Mouse (Mus musculus) megakaryocyte, embryonic 14.5 days (primary cell): ENCODE measurements around the gene Inpp4a. TPM values are rescaled to one million over a fixed set of nuclear protein-coding genes. Genes with fewer than 3 reads are reported as not detected.

Experiments
- H3K27me3 ChIP-seq: replicated peaks from 2 replicates; pipeline ENCODE3; 2012; ENCODE audit warnings: inconsistent platforms
- H3K36me3 ChIP-seq: replicated peaks from 2 replicates; pipeline ENCODE3; 2012; ENCODE audit warnings: low read length, inconsistent platforms, mixed read lengths
- H3K4me1 ChIP-seq: 2 replicates; pipeline ENCODE4 v1.6.1; 2012; ENCODE audit warnings: inconsistent platforms
- H3K4me3 ChIP-seq: replicated peaks from 2 replicates; pipeline ENCODE3; 2012; ENCODE audit warnings: moderate library complexity, mild to moderate bottlenecking, inconsistent platforms
- H3K9me3 ChIP-seq: 2 replicates; pipeline ENCODE4 v1.6.1; 2012; ENCODE audit warnings: inconsistent platforms
- FLI1 ChIP-seq: IDR thresholded peaks from 2 replicates; pipeline ENCODE4 v1.6.1; 2012; ENCODE audit warnings: low read length, inconsistent platforms, mixed read lengths
- GATA1 ChIP-seq: IDR thresholded peaks from 3 replicates; pipeline ENCODE4 v1.6.1; 2012; ENCODE audit warnings: mixed read lengths, low read length, inconsistent platforms, borderline replicate concordance
- polyA plus RNA-seq: library from polyadenylated mRNA; stranded (reverse); fragments of >175 nt; gene quantifications from 2 replicates; pipeline ENCODE4 v1.2.3, GENCODE M21; 2012; ENCODE audit warnings: low replicate concordance; ENCODE audit not compliant: insufficient read depth

The Inpp4a gene
- polyA plus RNA-seq, 1 experiment, result 7.7 TPM

DNA sequence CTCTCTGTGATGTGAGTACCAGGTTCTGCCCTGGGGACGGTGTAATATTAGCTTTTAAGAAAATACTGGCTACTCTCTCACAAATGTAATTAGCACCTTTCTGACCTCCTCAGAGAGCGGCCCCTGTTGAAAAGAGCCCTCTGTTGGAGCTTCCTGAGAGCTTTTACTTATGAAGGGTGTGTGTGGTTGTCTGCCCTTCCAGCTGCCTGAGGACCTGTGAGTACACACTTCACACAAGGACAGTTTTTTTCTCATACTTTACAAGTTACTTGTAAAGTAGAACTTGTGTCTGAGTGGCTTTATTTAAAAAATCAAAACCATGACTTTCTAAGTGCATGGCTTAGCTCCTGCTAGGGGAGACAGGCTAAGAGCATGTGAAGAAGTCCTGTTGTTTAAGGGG, 37.1 kb downstream of the Inpp4a start:
- H3K4me3 ChIP-seq, result no peak overlapping the region
- peaks cover 79% of the 10 kb centered on the region for H3K4me1 ChIP-seq
- H3K36me3 ChIP-seq, result peaks cover 15% of the 10 kb centered on the region
- H3K9me3 ChIP-seq, result no peaks in the 10 kb centered on the region
- TF ChIP-seq GATA1, result no peak
- TF ChIP-seq FLI1, result no peak
- no peaks in the 10 kb centered on the region for H3K27me3 ChIP-seq

DNA sequence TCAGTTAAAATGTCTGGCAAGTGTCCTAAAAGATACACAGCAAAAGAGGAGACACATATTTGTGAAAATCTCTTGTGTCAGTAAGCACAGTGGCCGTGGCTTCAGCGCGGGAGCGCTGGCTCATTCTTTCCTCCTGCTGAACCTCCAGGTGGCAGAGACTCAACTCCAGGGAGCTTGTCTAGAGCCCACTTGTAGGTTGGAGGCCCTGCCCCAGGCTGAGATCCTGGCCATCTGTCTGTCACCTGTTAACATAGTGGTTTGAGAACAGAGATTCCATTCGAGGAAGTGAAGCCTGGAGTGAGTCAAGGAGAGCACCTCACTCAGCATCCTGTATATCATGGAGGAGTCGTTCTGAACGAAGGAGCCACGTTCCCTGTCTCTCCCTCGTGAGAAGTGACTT, 37.6 kb downstream of the Inpp4a start:
- TF ChIP-seq FLI1, result no peak
- no peak for TF ChIP-seq GATA1
- H3K27me3 ChIP-seq, result no peaks in the 10 kb centered on the region

GRCm38 (mm10) chr1:37339144-37339543, 39.5 kb downstream of the Inpp4a start:
- Histone ChIP-seq H3K4me1 (peaks cover 78% of the 10 kb centered on the region), H3K27me3 (no peaks in the 10 kb centered on the region)

More for the DNA sequence above, 37.6 kb downstream of the Inpp4a start:
- Histone ChIP-seq H3K4me1 (peaks cover 78% of the 10 kb centered on the region), H3K36me3 (peaks cover 16% of the 10 kb centered on the region), H3K4me3 (no peak overlapping the region), H3K9me3 (no peaks in the 10 kb centered on the region)

GRCm38 (mm10) chr1:37341347-37341746, 41.7 kb downstream of the Inpp4a start:
- peaks cover 75% of the 10 kb centered on the region for H3K4me1 ChIP-seq
- H3K4me3 ChIP-seq, result no peak overlapping the region
- H3K27me3 ChIP-seq, result peaks cover 4% of the 10 kb centered on the region
- no peak for TF ChIP-seq FLI1
- TF ChIP-seq GATA1, result no peak
- no peaks in the 10 kb centered on the region for H3K9me3 ChIP-seq
- peaks cover 14% of the 10 kb centered on the region for H3K36me3 ChIP-seq

More at GRCm38 (mm10) chr1:37339144-37339543, 39.5 kb downstream of the Inpp4a start:
- Histone ChIP-seq H3K9me3 (no peaks in the 10 kb centered on the region), H3K36me3 (peaks cover 16% of the 10 kb centered on the region), H3K4me3 (no peak overlapping the region)
- TF ChIP-seq GATA1 (no peak), FLI1 (no peak)

DNA sequence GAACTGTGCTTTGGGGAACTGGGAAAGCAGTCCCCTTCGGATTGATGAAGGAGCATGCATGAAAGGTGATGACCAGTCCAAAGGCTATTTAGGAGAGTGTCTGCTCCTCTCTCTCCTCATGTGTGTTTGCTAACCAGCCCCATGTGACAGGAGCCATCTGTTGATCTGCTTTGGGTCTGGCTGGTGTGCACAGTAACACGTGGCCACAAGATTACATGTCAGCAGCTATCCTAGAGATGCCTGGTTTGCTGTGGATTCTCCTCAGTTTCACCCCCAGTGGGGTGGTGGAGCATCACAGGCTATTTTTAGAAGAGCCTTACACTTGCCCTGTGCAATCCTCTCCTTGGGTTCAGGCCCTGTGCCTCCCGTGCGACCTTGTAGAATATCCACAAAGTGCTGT, 42.2 kb downstream of the Inpp4a start:
- H3K4me1 ChIP-seq, result peaks cover 75% of the 10 kb centered on the region
- H3K27me3 ChIP-seq, result peaks cover 4% of the 10 kb centered on the region
- TF ChIP-seq GATA1 (no peak), FLI1 (no peak)
- no peaks in the 10 kb centered on the region for H3K9me3 ChIP-seq
- peaks cover 15% of the 10 kb centered on the region for H3K36me3 ChIP-seq
- no peak overlapping the region for H3K4me3 ChIP-seq

DNA sequence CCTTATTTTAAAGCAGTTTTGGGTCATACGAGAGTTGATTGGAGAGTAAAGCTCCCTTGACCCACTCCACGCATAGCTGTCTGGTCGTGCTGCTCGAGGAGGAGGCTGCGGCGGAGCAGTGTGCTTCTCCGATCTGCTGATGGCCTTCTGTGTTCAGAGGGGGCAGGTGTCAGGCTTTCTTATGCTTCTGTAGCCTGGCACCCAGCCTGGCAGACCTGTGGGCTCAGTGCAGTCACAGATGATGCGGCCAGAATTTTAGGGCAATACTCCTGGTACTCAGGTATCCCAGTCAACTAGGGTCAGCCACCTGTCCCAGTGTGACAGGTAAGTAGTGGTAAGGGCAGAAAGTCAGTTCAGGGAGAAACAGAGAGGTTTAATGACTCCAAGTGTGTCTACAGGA, 42.9 kb downstream of the Inpp4a start:
- H3K27me3 ChIP-seq, result peaks cover 7% of the 10 kb centered on the region
- peaks cover 75% of the 10 kb centered on the region for H3K4me1 ChIP-seq
- peaks cover 15% of the 10 kb centered on the region for H3K36me3 ChIP-seq
- H3K9me3 ChIP-seq, result no peaks in the 10 kb centered on the region
- TF ChIP-seq FLI1, result no peak
- no peak overlapping the region for H3K4me3 ChIP-seq

- Histone ChIP-seq H3K4me1 (peaks cover 71% of the 10 kb centered on the region), H3K9me3 (no peaks in the 10 kb centered on the region), H3K27me3 (peaks cover 7% of the 10 kb centered on the region), H3K4me3 (no peak overlapping the region), H3K36me3 (peaks cover 13% of the 10 kb centered on the region)
- TF ChIP-seq FLI1, result no peak
- no peak for TF ChIP-seq GATA1
These were observed 43.6 kb downstream of the Inpp4a start for GRCm38 (mm10) chr1:37343265-37343664.

GRCm38 (mm10) chr1:37344223-37344916, 44.7 kb downstream of the Inpp4a start:
- H3K36me3 ChIP-seq, result peaks cover 17% of the 10 kb centered on the region
- H3K27me3 ChIP-seq, result peaks cover 9% of the 10 kb centered on the region
- H3K9me3 ChIP-seq, result no peaks in the 10 kb centered on the region
- peak overlapping the region; percentile 84 for H3K4me3 ChIP-seq
- H3K4me1 ChIP-seq, result peaks cover 71% of the 10 kb centered on the region
- TF ChIP-seq FLI1, result no peak
- TF ChIP-seq GATA1, result no peak

DNA sequence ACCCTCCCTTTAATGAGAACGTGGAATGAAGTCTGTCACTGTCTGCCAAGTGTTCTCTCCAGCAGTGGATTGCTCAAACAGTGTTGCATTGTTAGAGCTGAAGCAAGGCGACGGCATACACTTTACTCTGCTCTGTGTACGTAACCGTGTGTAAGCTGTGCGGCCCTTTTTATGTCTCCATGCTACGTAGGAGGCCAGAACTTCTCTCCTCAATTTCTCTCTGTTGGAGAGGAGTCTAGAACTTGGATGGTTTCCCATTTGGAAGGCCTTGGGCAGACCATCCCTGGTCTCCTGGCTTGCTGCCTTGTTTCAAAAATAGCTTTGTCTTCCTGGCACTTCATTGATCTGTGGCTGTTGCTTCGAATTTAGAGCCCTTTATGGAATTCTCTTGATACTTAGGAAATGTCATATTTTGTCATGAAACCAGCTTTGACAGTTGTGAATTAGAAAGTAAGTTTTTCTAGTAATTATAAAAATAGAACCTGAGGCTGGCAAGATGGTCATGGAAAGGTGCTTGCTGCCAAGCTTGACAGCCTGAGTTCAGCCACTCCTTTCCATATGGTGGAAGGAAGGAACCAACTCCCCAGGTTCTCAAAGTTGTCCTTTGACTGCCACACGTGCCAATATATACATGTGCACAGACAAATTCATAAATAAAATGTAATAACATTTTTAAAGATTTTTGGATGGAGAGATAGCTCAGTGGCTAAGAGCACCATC, 47.9 kb downstream of the Inpp4a start:
- H3K27me3 ChIP-seq, result peaks cover 11% of the 10 kb centered on the region
- no peak overlapping the region for H3K4me3 ChIP-seq
- H3K9me3 ChIP-seq, result no peaks in the 10 kb centered on the region
- peaks cover 88% of the 10 kb centered on the region for H3K4me1 ChIP-seq
- H3K36me3 ChIP-seq, result peaks cover 13% of the 10 kb centered on the region
- no peak for TF ChIP-seq GATA1
- TF ChIP-seq FLI1, result no peak
